Mouse (Mus musculus) myocyte (in vitro differentiated cells): Measurements from ENCODE around the gene Lbhd1. TPM values are rescaled to one million over a fixed set of nuclear protein-coding genes. Genes with fewer than 3 reads are reported as not detected.
A peak's percentile ranks its signal among the peaks of the same experiment; 100 is the strongest.

Experiments used
- H3K27me3 ChIP-seq: one replicate; pipeline ENCODE4 v1.6.1; 2011; ENCODE audit not compliant: control insufficient read depth, insufficient read depth, insufficient read length
- H3K36me3 ChIP-seq: one replicate; pipeline ENCODE4 v1.6.1; 2011; ENCODE audit not compliant: control insufficient read depth, insufficient read depth
- H3K4me2 ChIP-seq: one replicate; pipeline ENCODE4 v1.6.1; 2011; ENCODE audit warnings: low read depth, control low read depth
- H3K4me3 ChIP-seq: one replicate; pipeline ENCODE4 v1.5.1; 2011; ENCODE audit warnings: mild to moderate bottlenecking, control low read depth, moderate library complexity
- H3K79me2 ChIP-seq: one replicate; pipeline ENCODE4 v1.6.1; 2011; ENCODE audit not compliant: control insufficient read depth, insufficient read depth
- H3ac ChIP-seq: one replicate; pipeline ENCODE4 v1.6.1; 2011; ENCODE audit not compliant: control insufficient read depth, insufficient read length
- CEBPB ChIP-seq: IDR thresholded peaks from 2 replicates; pipeline ENCODE4 v1.6.1; 2011; ENCODE audit warnings: mild to moderate bottlenecking, moderate library complexity; ENCODE audit not compliant: poor library complexity, insufficient read depth, severe bottlenecking
- E2F4 ChIP-seq: IDR thresholded peaks from one replicate; pipeline ENCODE4 v1.6.1; 2011; ENCODE audit warnings: mild to moderate bottlenecking, control low read depth, moderate library complexity; ENCODE audit not compliant: insufficient read depth
- MAX ChIP-seq: IDR thresholded peaks from one replicate; pipeline ENCODE4 v1.6.1; 2011; ENCODE audit warnings: low read depth, mild to moderate bottlenecking, control low read depth
- MYOD1 ChIP-seq, 3 experiments: IDR thresholded peaks; one replicate each; pipeline ENCODE4 v1.6.1; 2011; ENCODE audit warnings: control low read depth in 2 of 3, low read depth in 2 of 3, mild to moderate bottlenecking in 2 of 3, moderate library complexity in 1 of 3; ENCODE audit not compliant: insufficient read length in 2 of 3, control insufficient read depth in 1 of 3
- MYOG ChIP-seq, 3 experiments: IDR thresholded peaks; one replicate each; pipeline ENCODE4 v1.6.1; 2011; ENCODE audit warnings: control low read depth in 2 of 3, low read depth in 2 of 3, mild to moderate bottlenecking in 2 of 3; ENCODE audit not compliant: insufficient read length in 2 of 3, control insufficient read depth in 1 of 3, insufficient read depth in 1 of 3
- POLR2A ChIP-seq: IDR thresholded peaks from one replicate; pipeline ENCODE4 v1.6.1; 2011; ENCODE audit warnings: low read depth, mild to moderate bottlenecking, control low read depth, moderate library complexity; ENCODE audit not compliant: insufficient read length
- POLR2AphosphoS2 ChIP-seq: IDR thresholded peaks from one replicate; pipeline ENCODE4 v1.6.1; 2011; ENCODE audit warnings: low read depth, control low read depth; ENCODE audit not compliant: insufficient read length
- SRF ChIP-seq: IDR thresholded peaks from one replicate; pipeline ENCODE4 v1.6.1; 2011; ENCODE audit warnings: low read depth; ENCODE audit not compliant: control insufficient read depth, insufficient read length
- TCF12 ChIP-seq: IDR thresholded peaks from one replicate; pipeline ENCODE4 v1.6.1; 2011; ENCODE audit warnings: mild to moderate bottlenecking, control low read depth; ENCODE audit not compliant: poor library complexity, insufficient read depth, severe bottlenecking
- TCF3 ChIP-seq: IDR thresholded peaks from one replicate; pipeline ENCODE4 v1.6.1; 2011; ENCODE audit warnings: low read depth, control low read depth; ENCODE audit not compliant: insufficient read length
- USF1 ChIP-seq: IDR thresholded peaks from one replicate; pipeline ENCODE4 v1.6.1; 2011; ENCODE audit warnings: low read depth, mild to moderate bottlenecking, control low read depth, moderate library complexity
- polyA plus RNA-seq: library from polyadenylated mRNA; unstranded; fragments of >200 nt; fragmentation: generic; extraction: Trizol; gene quantifications from one replicate; pipeline ENCODE4 v1.2.1, GENCODE M21; 2012; ENCODE audit warnings: missing spikeins

Lbhd1 gene
- polyA plus RNA-seq, 1 experiment = 3.3 TPM

GRCm38 (mm10) chr19:8911810-8912209 is 28.3 kb downstream of the Lbhd1 start:
- Histone ChIP-seq H3K27me3 (no peaks in the 10 kb centered on the region), H3K36me3 (peaks cover 78% of the 10 kb centered on the region), H3K4me2 (no peak overlapping the region), H3K79me2 (no peaks in the 10 kb centered on the region), H3ac (no peak overlapping the region), H3K4me3 (no peak overlapping the region)
- TF ChIP-seq CEBPB (no peak), TCF12 (no peak), MAX (no peak), E2F4 (no peak), MYOD1 (IDR thresholded peaks at IDR 0.05; ENCODE audit: control insufficient read depth in 1 of 3, insufficient read length in 2 of 3, low read depth in 2 of 3) (no peak), USF1 (no peak), MYOG (IDR thresholded peaks at IDR 0.05; ENCODE audit: control insufficient read depth in 1 of 3, insufficient read depth in 1 of 3, insufficient read length in 2 of 3, low read depth in 2 of 3) (no peak)

- Histone ChIP-seq H3K4me3 (no peak overlapping the region), H3K27me3 (no peaks in the 10 kb centered on the region)
- no peak for TF ChIP-seq POLR2A
These were observed 30.7 kb downstream of the Lbhd1 start for GRCm38 (mm10) chr19:8914212-8914611.

GRCm38 (mm10) chr19:8919000-8919399 is 35.5 kb downstream of the Lbhd1 start:
- Histone ChIP-seq H3K4me3 (no peak overlapping the region), H3K27me3 (no peaks in the 10 kb centered on the region), H3K79me2 (peaks cover 34% of the 10 kb centered on the region), H3K36me3 (peaks cover 32% of the 10 kb centered on the region), H3ac (no peak overlapping the region), H3K4me2 (no peak overlapping the region)
- TF ChIP-seq POLR2AphosphoS2 (no peak), MYOD1 (IDR thresholded peaks at IDR 0.05; ENCODE audit: control insufficient read depth in 1 of 3, insufficient read length in 2 of 3, low read depth in 2 of 3) (no peak), MYOG (IDR thresholded peaks at IDR 0.05; ENCODE audit: control insufficient read depth in 1 of 3, insufficient read depth in 1 of 3, insufficient read length in 2 of 3, low read depth in 2 of 3) (no peak), SRF (no peak), CEBPB (no peak), MAX (no peak), POLR2A (no peak), USF1 (no peak), TCF12 (no peak)

More at GRCm38 (mm10) chr19:8914212-8914611, 30.7 kb downstream of the Lbhd1 start:
- Histone ChIP-seq H3K36me3 (peaks cover 68% of the 10 kb centered on the region), H3ac (no peak overlapping the region), H3K4me2 (no peak overlapping the region), H3K79me2 (no peaks in the 10 kb centered on the region)

GRCm38 (mm10) chr19:8919684-8920072 is 36.1 kb downstream of the Lbhd1 start:
- no peaks in the 10 kb centered on the region for H3K27me3 ChIP-seq
- TF ChIP-seq TCF3 = no peak
- peak; percentile 20 for TF ChIP-seq POLR2AphosphoS2
- H3K4me2 ChIP-seq = no peak overlapping the region
- peak overlapping the region; percentile 81 for H3K4me3 ChIP-seq
- peaks cover 25% of the 10 kb centered on the region for H3K36me3 ChIP-seq
- peaks cover 35% of the 10 kb centered on the region for H3K79me2 ChIP-seq
- peak overlapping the region; percentile 62 for H3ac ChIP-seq

- Histone ChIP-seq H3K4me2 (peak within 1 kb of the TSS; percentile 97), H3K36me3 (peaks cover 20% of the 10 kb centered on the region), H3K79me2 (peaks cover 35% of the 10 kb centered on the region), H3K4me3 (peak within 1 kb of the TSS; percentile 81), H3K27me3 (no peaks in the 10 kb centered on the region), H3ac (peak within 1 kb of the TSS; percentile 62)
- TF ChIP-seq CEBPB (no peak), MYOG (IDR thresholded peaks at IDR 0.05; ENCODE audit: control insufficient read depth in 1 of 3, insufficient read depth in 1 of 3, insufficient read length in 2 of 3, low read depth in 2 of 3) (peak in 1 of 3 experiments; percentile 28), POLR2A (peak; percentile 89), TCF12 (no peak), TCF3 (no peak), POLR2AphosphoS2 (peak; percentile 86)
These were observed 36.7 kb downstream of the Lbhd1 start, which contains the start of gene B3gat3 for GRCm38 (mm10) chr19:8920073-8920736. TSS of gene B3gat3 (plus strand) at chr19:8920374.

DNA sequence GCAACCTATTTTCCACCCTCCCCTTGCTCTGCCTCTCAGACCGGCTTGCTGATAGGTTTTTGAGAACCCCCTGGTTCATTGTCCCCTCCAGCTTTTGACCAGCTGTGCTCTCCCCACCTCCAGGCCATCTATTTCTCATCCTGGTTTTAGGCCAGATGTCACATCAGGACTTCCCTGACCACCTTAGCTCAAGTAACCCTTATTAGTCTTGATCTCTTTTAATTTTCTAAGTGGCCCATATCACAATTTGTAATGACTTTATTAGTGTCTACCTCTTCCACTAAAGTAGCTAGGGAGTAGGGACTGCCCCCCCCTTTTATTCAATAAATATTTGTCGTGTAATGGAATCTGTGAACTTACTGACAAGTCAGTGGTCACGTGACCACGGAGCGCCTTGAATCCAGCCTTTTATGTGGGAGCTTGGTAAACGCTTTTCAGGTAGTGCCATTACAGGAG is 37.3 kb downstream of the Lbhd1 start:
- H3K79me2 ChIP-seq = peaks cover 35% of the 10 kb centered on the region
- peak overlapping the region; percentile 62 for H3ac ChIP-seq
- H3K4me3 ChIP-seq = peak overlapping the region; percentile 81
- TF ChIP-seq MYOG (IDR thresholded peaks at IDR 0.05; ENCODE audit: control insufficient read depth in 1 of 3, insufficient read depth in 1 of 3, insufficient read length in 2 of 3, low read depth in 2 of 3) = no peak
- TF ChIP-seq CEBPB = no peak
- peak; percentile 97 for TF ChIP-seq USF1
- peak overlapping the region; percentile 97 for H3K4me2 ChIP-seq
- peaks cover 14% of the 10 kb centered on the region for H3K36me3 ChIP-seq
- no peaks in the 10 kb centered on the region for H3K27me3 ChIP-seq
